Mouse (Mus musculus): ENCODE measurements at regions not wholly inside any gene's neighbourhood (a gene's known extent, or its start where the extent isn't known, plus 50 kb on each side); places are given as distances from the start of the nearest gene placed in this dataset.

DNA sequence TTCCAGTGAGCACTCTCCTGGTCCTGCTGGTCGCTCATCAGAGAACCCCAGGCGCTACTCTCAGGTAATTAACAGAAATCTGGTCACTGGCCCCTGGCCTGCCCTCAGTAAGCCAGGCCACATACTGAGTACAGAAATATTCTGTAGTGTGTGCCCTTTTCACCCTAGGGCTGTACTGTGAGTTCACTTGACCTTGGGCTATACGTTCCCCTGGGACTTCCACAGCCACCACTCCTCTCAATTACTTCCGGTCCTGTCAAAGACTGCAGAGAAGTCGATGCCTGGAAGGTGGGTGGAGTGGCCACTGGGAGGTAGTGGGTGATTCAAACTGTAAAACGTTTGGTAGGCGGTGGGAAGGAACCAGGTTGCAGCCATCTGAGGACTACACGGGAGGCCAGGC is 159.3 kb upstream of the Csf3r start:
- no peak for TF ChIP-seq USF1 (IDR thresholded peaks at IDR 0.05; ENCODE audit: low read depth)
- no peak for TF ChIP-seq POLR2A (IDR thresholded peaks at IDR 0.05; ENCODE audit: insufficient read length, low read depth)
- no peak for TF ChIP-seq CEBPB (IDR thresholded peaks at IDR 0.05; ENCODE audit: insufficient read depth, poor library complexity, severe bottlenecking)
- no peak for TF ChIP-seq MAX (IDR thresholded peaks at IDR 0.05; ENCODE audit: low read depth)
- no peak for TF ChIP-seq MYOG (IDR thresholded peaks at IDR 0.05; ENCODE audit: control insufficient read depth in 1 of 3, insufficient read depth in 1 of 3, insufficient read length in 2 of 3, low read depth in 2 of 3)
- TF ChIP-seq MYOD1 (IDR thresholded peaks at IDR 0.05; ENCODE audit: control insufficient read depth in 1 of 3, insufficient read length in 2 of 3, low read depth in 2 of 3) = no peak
- TF ChIP-seq POLR2AphosphoS2 (IDR thresholded peaks at IDR 0.05; ENCODE audit: insufficient read length, low read depth) = no peak
